Mouse (Mus musculus) thymus, adult 2 months (tissue): ENCODE results near the gene Slc37a4.

Experiments
- CTCF ChIP-seq: fragments of 200-500 bp; IDR thresholded peaks from 2 replicates; pipeline ENCODE4 v1.5.1; 2012; ENCODE audit warnings: mild to moderate bottlenecking, control low read depth, low read length, moderate library complexity, borderline replicate concordance; ENCODE audit not compliant: control insufficient read depth, poor library complexity, insufficient read depth; ENCODE audit errors: extremely low read depth
- POLR2A ChIP-seq: fragments of 200-500 bp; IDR thresholded peaks from 2 replicates; pipeline ENCODE4 v1.6.1; 2012; ENCODE audit warnings: mild to moderate bottlenecking, low read length, control low read depth, moderate library complexity; ENCODE audit not compliant: control insufficient read depth, poor library complexity, insufficient read depth; ENCODE audit errors: extremely low read depth

GRCm38 (mm10) chr9:44391466-44391865 is 5.2 kb upstream of the Slc37a4 start:
- no peak for TF ChIP-seq POLR2A
- peak; percentile 54; the same call in 1 of the 2 replicates for TF ChIP-seq CTCF
